Mouse (Mus musculus): ENCODE data around the gene Arl2bp.

Gene Arl2bp

GRCm38 (mm10) chr8:94695341-94695993, 29.1 kb downstream of the Arl2bp start:
- peak; percentile 32 to 38 for DNase-seq (ENCODE audit: low spot score in 2 of 2)

DNA sequence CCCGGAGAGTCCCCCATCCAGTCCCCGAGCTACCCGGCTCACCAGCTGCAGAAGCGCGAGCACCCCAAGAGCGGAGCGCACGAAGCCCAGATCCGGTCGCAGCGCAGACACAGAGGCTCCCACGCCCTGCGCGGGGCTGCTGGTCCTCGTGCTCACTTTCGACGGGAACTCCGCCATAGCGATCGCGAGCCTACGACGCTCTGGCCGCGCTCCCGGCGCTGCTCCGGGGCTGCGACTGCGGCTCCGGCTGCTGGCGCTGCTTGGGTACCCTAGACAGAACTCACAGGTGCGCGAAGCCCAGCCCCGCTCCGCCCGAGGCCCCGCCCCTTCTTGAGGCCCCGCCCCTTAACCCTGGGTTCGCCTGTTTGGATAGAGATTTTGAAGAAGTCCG, 29.6 kb downstream of the Arl2bp start, which contains the start of gene Pllp:
Gene Pllp (minus strand): TSS at position 285 of the 391 bp plus-strand sequence.
- peak; percentile 66 to 71 for DNase-seq (ENCODE audit: low spot score in 2 of 2)

- DNase-seq (ENCODE audit: low spot score in 2 of 2) = no peak
Measured at GRCm38 (mm10) chr8:94696566-94696965, 30.2 kb downstream of the Arl2bp start.

GRCm38 (mm10) chr8:94697956-94698355, 31.6 kb downstream of the Arl2bp start:
- DNase-seq (ENCODE audit: low spot score in 2 of 2) = no peak

DNA sequence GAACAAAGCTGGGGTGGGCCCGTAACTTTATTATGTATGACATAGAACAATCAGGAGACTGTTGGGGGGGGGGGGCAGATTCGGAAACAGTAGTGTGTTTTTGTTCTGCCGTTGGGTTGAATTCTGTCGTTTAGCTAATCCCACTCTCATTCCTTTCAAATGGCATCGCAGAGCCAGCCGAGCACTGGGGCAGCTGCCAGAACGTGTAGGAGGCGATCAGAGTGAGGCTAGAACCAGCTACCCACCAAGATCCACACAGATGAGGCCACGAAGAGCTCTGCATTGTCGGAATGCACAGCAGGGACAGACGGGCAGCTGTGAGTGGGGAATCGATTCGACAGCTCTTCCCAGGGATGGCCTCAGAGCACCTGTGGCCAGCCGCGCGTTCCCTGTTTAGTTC, 33.0 kb downstream of the Arl2bp start:
- DNase-seq (ENCODE audit: low spot score in 2 of 2) = peak; percentile 59 to 60

DNA sequence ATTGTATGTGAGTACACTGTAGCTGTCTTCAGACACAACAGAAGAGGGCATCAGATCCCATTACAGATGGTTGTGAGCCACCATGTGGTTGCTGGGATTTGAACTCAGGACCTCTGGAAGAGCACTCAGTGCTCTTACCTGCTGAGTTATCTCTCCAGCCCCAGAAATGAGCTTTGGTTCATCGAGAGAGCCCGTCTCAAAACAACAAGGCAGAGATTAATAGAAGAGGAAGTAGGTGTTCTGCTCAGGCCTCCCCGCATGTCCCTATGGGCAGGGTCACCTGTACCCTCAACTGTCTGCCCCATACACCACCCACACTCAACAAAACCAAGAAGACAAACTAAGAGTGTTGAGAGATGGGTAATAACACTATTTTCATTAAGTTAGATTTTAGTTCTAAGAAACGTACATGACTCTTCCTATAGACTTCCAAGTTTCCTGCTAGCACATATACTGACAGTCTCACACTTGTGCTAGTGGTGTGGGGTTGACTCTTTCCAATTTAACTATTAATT, 34.1 kb downstream of the Arl2bp start:
- no peak for DNase-seq (ENCODE audit: low spot score in 2 of 2)

DNA sequence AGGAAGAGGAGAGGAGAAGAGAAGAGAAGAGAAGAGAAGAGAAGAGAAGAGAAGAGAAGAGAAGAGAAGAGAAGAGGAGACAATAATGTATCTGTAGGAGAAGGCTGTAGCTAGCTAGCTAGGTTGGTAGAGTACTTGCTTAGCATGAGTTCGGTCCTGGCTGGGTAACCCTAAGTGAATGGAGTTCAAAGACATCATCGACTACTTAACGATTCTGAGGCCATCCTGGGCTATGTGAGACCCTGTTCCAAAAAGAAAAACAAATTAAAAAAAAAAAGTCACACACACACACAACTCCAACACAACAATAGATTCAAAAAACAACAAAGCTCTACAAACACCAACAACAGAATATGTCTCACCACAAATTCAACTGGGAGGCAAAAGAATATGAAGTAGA, 35.8 kb downstream of the Arl2bp start:
- DNase-seq (ENCODE audit: low spot score in 2 of 2) = no peak

- DNase-seq (ENCODE audit: low spot score in 2 of 2) = peak; percentile 92 to 93
Measured at GRCm38 (mm10) chr8:94702844-94703813, 36.7 kb downstream of the Arl2bp start.

DNA sequence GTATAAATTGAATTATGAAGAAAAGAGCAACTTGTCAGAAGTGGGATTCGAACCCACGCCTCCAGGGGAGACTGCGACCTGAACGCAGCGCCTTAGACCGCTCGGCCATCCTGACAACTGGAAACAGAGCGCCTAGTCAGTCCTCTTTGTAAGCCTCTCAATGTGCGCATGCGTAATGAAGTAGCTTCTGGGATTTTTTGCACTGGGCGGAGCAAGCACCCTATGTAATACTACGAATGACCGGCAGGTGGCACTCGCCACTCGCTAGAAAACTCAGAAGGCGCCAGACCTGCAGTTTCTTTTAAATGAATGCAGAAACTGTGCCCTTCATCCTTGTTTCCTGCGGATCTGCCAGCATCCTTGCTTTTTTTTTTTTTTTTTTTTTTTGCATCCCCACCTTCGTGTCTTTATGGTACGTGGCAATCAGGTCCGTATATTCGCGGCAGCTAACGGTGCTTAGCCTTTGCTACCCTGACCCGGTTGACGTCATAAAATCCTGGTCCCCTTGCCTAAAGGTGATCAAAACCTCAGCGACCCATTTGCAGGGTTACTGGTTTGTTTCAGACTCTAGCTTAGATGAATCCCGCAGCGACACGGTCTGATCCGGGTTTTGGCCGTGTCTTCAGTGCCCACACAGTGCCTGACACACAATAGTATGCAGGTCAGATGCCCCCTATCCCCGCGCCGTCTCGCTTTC, 37.7 kb downstream of the Arl2bp start:
- peak; percentile 95 to 97 for DNase-seq (ENCODE audit: low spot score in 2 of 2)

DNA sequence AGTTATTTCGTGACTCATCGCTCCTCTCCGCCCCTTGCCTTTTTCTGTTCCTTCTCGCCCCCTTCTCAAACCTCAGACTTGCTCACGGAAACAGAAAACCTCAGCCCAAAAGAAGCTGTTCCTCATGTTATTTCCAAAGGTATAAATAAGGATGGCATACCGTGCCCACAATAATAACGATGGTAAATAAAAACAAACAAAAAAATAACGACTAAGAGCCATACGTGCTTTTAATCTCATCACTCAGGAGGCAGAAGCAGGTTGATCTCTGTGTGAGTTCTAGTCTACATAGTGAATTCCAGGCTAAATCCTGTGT, 38.2 kb downstream of the Arl2bp start:
- DNase-seq (ENCODE audit: low spot score in 2 of 2) = no peak

DNA sequence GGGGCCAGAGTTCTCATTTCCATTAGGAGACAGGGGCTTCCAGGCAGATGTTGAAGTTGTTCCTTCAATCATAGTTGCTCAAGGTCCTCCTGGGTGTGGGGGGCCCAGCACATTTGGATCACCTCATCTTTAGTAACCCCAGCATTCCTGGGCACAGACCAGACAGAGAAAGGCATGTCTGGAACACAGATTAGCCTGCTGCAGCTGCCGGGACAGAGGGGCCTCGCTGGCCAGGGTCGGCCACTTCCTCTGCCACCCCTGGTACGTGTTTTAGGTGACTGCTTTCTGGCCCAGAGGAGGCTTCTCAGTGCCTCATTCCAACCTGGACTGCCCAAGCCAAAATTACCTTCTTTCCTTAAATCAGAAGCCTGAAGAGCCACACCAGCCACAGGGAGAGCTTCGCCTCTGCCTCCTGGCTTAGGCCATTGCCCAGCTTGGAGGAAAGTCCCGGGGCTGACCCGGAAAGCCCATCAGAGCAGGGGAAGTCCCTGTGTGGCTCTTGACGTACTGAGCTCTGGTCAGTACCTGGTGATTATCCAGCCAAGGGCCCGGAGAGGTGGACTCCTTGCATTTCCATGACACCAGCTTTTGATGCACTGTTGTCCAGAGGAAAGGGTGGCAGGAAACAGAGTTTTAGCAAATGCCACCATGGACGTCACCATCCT, 39.3 kb downstream of the Arl2bp start:
- peak in 1 of 2 experiments; percentile 28 for DNase-seq (ENCODE audit: low spot score in 2 of 2)

- peak in 1 of 2 experiments; percentile 27 for DNase-seq (ENCODE audit: low spot score in 2 of 2)
Measured at GRCm38 (mm10) chr8:94706732-94707395, 40.5 kb downstream of the Arl2bp start.

DNA sequence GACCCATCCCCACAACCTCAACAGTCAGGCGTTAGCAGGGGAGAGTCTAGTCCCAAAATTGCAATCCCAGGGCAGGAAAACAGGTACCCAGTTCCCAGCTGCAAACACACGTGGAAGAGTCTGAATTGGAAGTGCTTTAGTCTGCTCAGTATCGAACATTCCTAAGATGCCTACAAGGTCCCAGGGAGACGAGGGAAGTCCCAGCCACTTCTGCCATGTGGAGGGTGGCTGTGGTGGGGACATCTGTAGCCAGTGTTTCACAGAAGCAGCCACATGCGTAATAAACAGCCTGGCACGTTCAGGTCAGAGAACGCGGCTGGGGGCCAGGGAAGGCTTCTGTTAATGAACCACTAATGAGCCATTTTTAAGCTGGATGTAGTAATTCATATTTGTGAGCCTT, 43.9 kb downstream of the Arl2bp start:
- DNase-seq (ENCODE audit: low spot score in 2 of 2) = no peak

GRCm38 (mm10) chr8:94711160-94711718, 44.8 kb downstream of the Arl2bp start:
- DNase-seq (ENCODE audit: low spot score in 2 of 2) = peak; percentile 71 to 80

GRCm38 (mm10) chr8:94714556-94714955, 48.2 kb downstream of the Arl2bp start:
- DNase-seq (ENCODE audit: low spot score in 2 of 2) = no peak

DNA sequence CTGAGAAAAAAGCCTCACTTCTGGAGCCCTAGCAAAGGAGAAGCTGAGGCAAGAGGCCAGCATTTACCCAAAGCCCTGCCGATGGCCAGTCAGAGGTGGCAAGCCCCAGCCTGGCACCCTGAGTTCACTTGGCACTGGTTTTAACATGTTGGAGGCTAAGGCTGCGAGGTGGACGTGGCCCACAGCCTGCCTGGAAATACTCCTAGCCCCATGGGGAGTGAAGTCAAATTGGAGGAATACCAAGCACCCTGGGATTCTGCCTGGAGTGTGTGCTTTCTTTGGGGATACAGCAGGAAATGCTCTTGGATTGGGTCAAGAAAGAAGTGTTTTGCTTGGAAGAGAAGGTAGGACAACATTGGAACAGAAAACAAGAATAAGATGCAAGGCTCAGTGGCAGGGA, 49.5 kb downstream of the Arl2bp start:
- no peak for DNase-seq (ENCODE audit: low spot score in 2 of 2)

GRCm38 (mm10) chr8:94716841-94717240, 50.4 kb downstream of the Arl2bp start:
- no peak for DNase-seq (ENCODE audit: low spot score in 2 of 2)

Data from right cerebral cortex, postnatal 10 days (tissue).